Mouse (Mus musculus): ENCODE measurements around the gene Ripor2.

Gene Ripor2

GRCm38 (mm10) chr13:24584403-24584802, 2.4 kb downstream of the Ripor2 start:
- DNase-seq (ENCODE audit: low spot score) = no peak

GRCm38 (mm10) chr13:24584841-24585240, 2.9 kb downstream of the Ripor2 start:
- DNase-seq (ENCODE audit: low spot score) = no peak

GRCm38 (mm10) chr13:24585369-24585768, 3.4 kb downstream of the Ripor2 start:
- no peak for DNase-seq (ENCODE audit: low spot score)

DNA sequence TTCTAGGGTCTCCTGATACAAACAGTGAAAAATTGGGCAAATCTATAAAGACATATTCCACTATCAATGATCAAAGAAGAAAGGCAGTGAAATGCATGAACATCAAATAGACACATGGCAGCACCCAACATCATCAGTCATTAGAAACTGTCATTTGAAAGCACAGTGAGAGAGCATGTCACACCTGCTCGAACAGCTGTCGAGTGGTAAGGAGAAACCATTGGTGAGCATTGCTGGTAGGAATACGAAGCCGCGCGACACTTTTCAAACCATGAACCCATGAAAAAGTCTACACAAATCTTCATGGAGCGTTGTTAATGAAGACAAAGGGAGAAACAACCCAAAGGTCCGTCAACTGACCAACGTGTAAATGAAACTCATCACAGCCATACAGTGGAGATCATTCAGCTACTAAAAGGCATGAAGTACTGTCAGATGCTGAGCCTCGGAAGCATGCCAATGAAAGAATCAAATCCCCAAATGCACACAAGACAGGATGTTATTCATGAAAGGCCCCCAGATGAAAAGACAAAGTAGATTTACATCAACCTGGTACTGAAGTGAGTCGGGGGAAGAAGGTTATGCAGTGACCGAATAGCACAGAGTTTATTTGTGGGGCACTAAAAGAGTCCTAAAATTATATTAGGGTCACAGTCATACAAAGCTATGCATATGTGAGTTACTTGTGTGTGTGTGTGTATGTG, 5.4 kb downstream of the Ripor2 start:
- no peak for DNase-seq (ENCODE audit: low spot score)

- no peak for DNase-seq (ENCODE audit: low spot score)
These were observed 6.6 kb downstream of the Ripor2 start for GRCm38 (mm10) chr13:24588603-24589002.

GRCm38 (mm10) chr13:24591737-24592136, 9.7 kb downstream of the Ripor2 start:
- DNase-seq (ENCODE audit: low spot score) = no peak

GRCm38 (mm10) chr13:24594303-24594702, 12.3 kb downstream of the Ripor2 start:
- DNase-seq (ENCODE audit: low spot score) = no peak

DNA sequence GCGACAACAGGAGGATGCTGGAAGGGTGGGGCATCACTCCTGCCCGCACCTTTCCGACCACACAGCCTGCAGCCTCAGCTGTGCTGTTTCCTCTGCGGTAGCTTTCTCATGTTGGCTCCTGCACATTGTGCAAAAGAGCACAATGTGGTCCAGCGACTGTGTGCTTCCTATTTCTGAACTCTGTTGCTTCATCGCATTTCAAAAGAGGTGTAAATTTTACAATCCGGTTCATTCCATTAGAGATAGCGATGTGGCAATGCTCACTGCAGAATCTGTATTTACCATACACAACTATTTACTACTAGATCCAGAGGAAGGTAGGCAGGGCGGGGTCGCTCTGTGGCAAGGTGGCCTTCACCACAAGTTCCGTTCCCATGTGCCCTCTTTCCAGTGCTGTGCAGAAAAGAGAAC, 17.6 kb downstream of the Ripor2 start:
- DNase-seq (ENCODE audit: low spot score) = no peak

- DNase-seq (ENCODE audit: low spot score) = peak; percentile 23
These were observed 21.0 kb downstream of the Ripor2 start for GRCm38 (mm10) chr13:24602978-24603377.

GRCm38 (mm10) chr13:24603591-24604009, 21.6 kb downstream of the Ripor2 start:
- peak; percentile 18 for DNase-seq (ENCODE audit: low spot score)

- peak; percentile 11 for DNase-seq (ENCODE audit: low spot score)
These were observed 22.1 kb downstream of the Ripor2 start for GRCm38 (mm10) chr13:24604096-24604495.

GRCm38 (mm10) chr13:24604761-24605591, 23.0 kb downstream of the Ripor2 start:
- peak; percentile 82 for DNase-seq (ENCODE audit: low spot score)

DNA sequence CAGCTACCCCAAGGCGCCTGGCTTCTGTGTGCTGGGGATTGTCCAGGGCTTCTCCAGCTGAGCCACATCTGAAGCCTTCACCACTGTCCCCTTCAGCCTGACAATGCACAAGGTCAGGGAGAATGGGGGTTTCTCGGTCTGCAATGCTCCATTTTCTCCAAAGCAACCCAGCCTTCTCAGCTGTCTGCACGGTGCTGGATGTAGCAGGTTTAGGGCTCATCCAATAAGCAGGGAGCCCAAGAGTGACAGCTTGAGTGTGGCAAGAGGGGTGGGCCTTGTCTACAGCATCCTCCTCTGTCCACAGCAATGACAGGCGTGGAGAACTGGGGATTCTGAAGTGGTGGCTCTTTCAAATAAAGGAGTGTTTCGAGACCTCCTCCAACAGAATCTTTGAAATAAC, 23.8 kb downstream of the Ripor2 start:
- peak; percentile 43 for DNase-seq (ENCODE audit: low spot score)

GRCm38 (mm10) chr13:24607961-24608360, 26.0 kb downstream of the Ripor2 start:
- DNase-seq (ENCODE audit: low spot score) = no peak

DNA sequence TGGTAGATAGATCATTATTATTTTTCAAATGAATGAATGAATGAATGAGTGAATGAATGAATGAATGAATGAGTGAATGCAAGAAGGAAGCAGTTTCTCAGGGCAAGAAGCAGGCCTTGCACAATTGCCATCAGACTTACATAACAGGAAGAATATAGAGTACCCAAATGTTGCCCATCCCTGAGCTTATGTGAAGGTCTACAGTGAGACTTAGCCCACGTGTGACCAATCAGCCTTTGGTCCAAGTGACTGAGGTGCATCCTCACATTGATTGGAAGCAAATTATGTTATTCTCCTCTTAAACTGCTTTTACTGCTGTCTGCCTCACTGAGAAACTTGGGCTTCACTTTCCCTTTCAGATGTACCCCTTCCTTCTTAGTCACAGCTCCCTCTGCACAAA, 26.7 kb downstream of the Ripor2 start:
- DNase-seq (ENCODE audit: low spot score) = no peak

GRCm38 (mm10) chr13:24610883-24611282, 28.9 kb downstream of the Ripor2 start:
- no peak for DNase-seq (ENCODE audit: low spot score)

GRCm38 (mm10) chr13:24613031-24613430, 31.0 kb downstream of the Ripor2 start:
- no peak for DNase-seq (ENCODE audit: low spot score)

DNA sequence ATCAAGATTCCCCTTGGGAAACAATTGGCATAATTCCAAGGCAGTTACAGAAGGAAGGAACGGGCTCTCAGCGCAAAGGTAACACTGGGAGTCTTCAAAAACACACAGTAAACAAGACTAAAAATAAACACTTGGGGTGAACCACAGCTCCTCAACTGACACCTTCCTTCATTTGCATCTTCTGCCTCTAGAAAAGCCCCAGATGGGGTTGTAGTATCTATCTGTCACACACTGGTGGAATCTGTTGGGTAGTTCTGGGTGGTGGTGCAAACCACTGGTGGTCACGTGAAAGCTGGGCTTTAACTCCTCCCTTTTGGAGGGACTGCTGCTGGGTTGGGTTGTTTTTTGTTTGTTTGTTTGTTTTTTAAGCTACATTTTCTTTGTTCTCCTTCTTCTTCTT, 31.4 kb downstream of the Ripor2 start:
- no peak for DNase-seq (ENCODE audit: low spot score)

DNA sequence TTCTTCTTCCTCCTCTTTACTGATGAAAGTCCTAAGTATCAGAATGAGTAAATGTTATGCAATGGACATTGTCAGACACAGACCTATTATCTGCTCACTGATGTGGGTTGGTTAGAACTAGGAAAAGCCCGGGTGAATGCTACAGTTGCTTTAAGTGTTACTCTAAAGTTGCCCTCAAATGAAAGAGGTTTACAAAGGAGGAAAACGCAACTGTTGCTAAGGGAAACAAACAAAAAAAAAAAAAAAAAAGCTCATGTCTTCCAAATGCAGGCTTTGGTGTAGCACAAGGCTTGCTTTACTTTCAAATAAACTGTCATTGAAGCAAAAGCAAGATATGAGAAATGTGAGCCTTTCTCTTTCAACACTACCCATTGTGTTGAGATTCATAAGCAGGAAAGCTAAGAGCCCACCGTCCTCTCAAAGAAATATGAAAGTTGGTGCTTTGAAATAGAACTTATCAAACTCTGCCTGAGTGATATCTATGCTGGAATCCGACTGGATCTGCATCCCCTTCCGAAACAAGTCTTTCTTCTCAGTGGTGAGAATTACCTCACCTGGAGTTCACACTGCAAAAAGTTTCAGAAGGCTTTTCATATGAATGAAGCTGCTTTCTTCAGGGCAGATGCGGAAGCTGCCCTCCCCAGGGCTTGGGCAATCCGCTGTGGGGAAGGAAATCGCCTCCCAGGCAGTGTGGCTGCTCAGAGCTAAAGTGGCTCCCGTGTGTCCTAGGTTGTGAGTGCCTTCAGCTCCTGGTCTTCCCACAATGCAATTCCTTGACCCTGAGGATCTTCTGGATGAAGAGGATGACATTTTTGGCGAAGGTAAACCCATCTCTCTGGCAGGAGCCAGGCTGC, 32.2 kb downstream of the Ripor2 start:
- DNase-seq (ENCODE audit: low spot score) = no peak

DNA sequence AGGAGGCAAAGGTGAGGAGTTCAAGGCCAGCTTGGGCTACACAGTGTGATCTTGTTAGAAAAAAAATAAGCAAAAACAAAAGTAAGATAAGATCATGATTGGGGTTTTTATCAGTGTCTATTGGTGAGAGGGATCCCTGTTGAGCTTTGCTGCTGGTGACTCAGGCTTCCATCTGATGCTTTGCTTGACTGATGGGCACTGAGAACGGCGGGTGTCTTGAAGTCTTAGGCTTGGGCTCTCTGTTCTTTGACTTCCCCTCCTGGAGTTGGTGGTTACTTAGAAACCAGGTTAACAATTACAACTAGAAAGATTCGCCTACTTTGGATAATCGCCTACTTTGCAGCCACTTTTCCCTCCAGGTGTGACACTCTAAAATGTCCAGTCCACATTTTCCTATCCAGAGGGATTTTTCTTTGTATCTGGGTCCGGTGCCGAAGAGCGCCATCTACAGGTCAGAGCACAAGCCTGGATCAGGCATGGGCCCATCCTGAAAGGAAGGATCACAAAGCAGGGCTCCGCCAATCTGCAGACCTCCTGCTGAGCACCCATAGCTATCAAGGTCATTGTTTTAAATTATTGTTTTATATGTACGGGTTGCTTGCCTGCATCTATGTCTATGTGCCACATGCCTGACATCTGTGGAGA, 34.1 kb downstream of the Ripor2 start:
- peak; percentile 46 for DNase-seq (ENCODE audit: low spot score)

DNA sequence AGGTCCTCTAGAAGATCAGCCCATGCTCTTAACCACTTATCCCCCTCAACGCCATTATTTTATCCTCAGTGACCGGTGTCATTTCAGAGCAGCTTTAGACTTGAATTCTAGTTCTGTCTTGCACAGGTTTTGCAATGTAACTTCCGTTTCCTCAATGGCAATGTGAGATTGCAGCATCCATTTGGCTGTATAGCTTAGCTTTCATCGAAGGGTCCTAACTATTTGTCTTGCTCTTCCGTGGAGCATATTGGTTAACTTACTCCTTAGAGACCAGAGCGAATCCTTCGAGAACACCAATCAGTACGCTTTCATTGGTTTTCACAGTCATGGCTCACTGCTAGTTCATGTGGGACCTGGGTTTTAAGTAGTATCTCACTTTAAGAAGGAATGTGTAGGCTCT, 34.7 kb downstream of the Ripor2 start:
- DNase-seq (ENCODE audit: low spot score) = no peak
